Mouse (Mus musculus): ENCODE data around the gene Dnajb1.
"Not testable (repeated sequence)": the region's sequence is repeated elsewhere in the genome, so short reads cannot be mapped to it uniquely, and the experiment has no call there.

The Dnajb1 gene

GRCm38 (mm10) chr8:83578131-83579055 lies 29.6 kb upstream of the Dnajb1 start:
- DNase-seq (ENCODE audit: low read depth, low spot score), result no peak

GRCm38 (mm10) chr8:83579676-83580075 lies 28.3 kb upstream of the Dnajb1 start:
- no peak for DNase-seq (ENCODE audit: low read depth, low spot score)

GRCm38 (mm10) chr8:83580826-83581225 lies 27.2 kb upstream of the Dnajb1 start:
- no peak for DNase-seq (ENCODE audit: low read depth, low spot score)

- DNase-seq (ENCODE audit: low read depth, low spot score), result no peak
Observed at GRCm38 (mm10) chr8:83582226-83582625, 25.8 kb upstream of the Dnajb1 start.

GRCm38 (mm10) chr8:83583236-83583635 lies 24.8 kb upstream of the Dnajb1 start:
- no peak for DNase-seq (ENCODE audit: low read depth, low spot score)

GRCm38 (mm10) chr8:83584771-83585170 lies 23.2 kb upstream of the Dnajb1 start:
- no peak for DNase-seq (ENCODE audit: low read depth, low spot score)

GRCm38 (mm10) chr8:83585333-83585732 lies 22.7 kb upstream of the Dnajb1 start:
- no peak for DNase-seq (ENCODE audit: low read depth, low spot score)

- no peak for DNase-seq (ENCODE audit: low read depth, low spot score)
Observed at GRCm38 (mm10) chr8:83587644-83588043, 20.3 kb upstream of the Dnajb1 start.

- DNase-seq (ENCODE audit: low read depth, low spot score), result no peak
Observed at GRCm38 (mm10) chr8:83588886-83589285, 19.1 kb upstream of the Dnajb1 start.

- DNase-seq (ENCODE audit: low read depth, low spot score), result no peak
Observed at GRCm38 (mm10) chr8:83590488-83591023, 17.4 kb upstream of the Dnajb1 start.

- no peak for DNase-seq (ENCODE audit: low read depth, low spot score)
Observed at GRCm38 (mm10) chr8:83592682-83593081, 15.3 kb upstream of the Dnajb1 start.

- DNase-seq (ENCODE audit: low read depth, low spot score), result no peak
Observed at GRCm38 (mm10) chr8:83593325-83594166, 14.4 kb upstream of the Dnajb1 start.

- peak; percentile 96 for DNase-seq (ENCODE audit: low read depth, low spot score)
Observed at GRCm38 (mm10) chr8:83594167-83595049, 13.6 kb upstream of the Dnajb1 start.

GRCm38 (mm10) chr8:83595050-83595345 lies 13.0 kb upstream of the Dnajb1 start:
- DNase-seq (ENCODE audit: low read depth, low spot score), result not testable (repeated sequence)

- no peak for DNase-seq (ENCODE audit: low read depth, low spot score)
Observed at GRCm38 (mm10) chr8:83596369-83596768, 11.6 kb upstream of the Dnajb1 start.

- DNase-seq (ENCODE audit: low read depth, low spot score), result no peak
Observed at GRCm38 (mm10) chr8:83598146-83598545, 9.8 kb upstream of the Dnajb1 start.

GRCm38 (mm10) chr8:83599814-83600213 lies 8.2 kb upstream of the Dnajb1 start:
- DNase-seq (ENCODE audit: low read depth, low spot score), result no peak

GRCm38 (mm10) chr8:83602650-83603029 lies 5.4 kb upstream of the Dnajb1 start:
- no peak for DNase-seq (ENCODE audit: low read depth, low spot score)

- DNase-seq (ENCODE audit: low read depth, low spot score), result peak; percentile 50
Observed at GRCm38 (mm10) chr8:83608398-83608829, 421 bp downstream of the Dnajb1 start.

- DNase-seq (ENCODE audit: low read depth, low spot score), result no peak
Observed at GRCm38 (mm10) chr8:83609086-83609485, 1.1 kb downstream of the Dnajb1 start.

- no peak for DNase-seq (ENCODE audit: low read depth, low spot score)
Observed at GRCm38 (mm10) chr8:83609547-83610180, 1.7 kb downstream of the Dnajb1 start.

Measured in retina, adult 2 months (tissue).